Mouse (Mus musculus) heart, adult 2 months (tissue): ENCODE measurements around the gene Nxpe4.

Source experiments
- EP300 ChIP-seq: fragments of 200-500 bp; IDR thresholded peaks from 2 replicates; pipeline ENCODE4 v1.6.1; 2011; ENCODE audit warnings: low read depth, low read length, control low read depth; ENCODE audit not compliant: insufficient read depth
- POLR2A ChIP-seq: fragments of 200-500 bp; IDR thresholded peaks from 2 replicates; pipeline ENCODE4 v1.6.1; 2011; ENCODE audit warnings: mild to moderate bottlenecking, low read depth, low read length, control low read depth; ENCODE audit not compliant: insufficient read depth

DNA sequence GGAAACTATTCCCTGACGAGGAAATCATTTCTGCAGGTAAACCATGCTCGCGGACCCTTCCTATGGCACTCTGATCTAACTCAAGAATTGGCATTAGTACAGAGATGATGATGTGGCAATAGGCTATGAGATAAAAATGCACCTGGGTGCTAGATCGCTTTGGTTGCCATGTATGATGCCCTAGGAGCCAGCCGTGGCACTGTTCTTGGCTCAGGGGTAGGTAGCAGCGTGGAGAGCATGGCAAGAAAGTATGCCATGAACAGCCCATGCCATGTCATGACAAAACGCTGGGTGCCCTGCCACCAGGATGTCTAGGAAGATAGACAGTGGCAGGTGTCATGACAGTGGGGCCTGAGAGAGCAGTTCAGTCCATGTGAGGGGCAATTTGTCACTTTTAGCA is 265.4 kb downstream of the Nxpe4 start:
- TF ChIP-seq POLR2A (no peak), EP300 (no peak)
